Mouse (Mus musculus) ES-CJ7 (cell line): ENCODE measurements around the gene D5Ertd577e.
"Not testable (repeated sequence)": the region's sequence is repeated elsewhere in the genome, so short reads cannot be mapped to it uniquely, and the experiment has no call there.

Source experiments
- DNase-seq: peaks from one replicate; pipeline ENCODE4 v3.0.0; 2011; ENCODE audit warnings: low read depth, low spot score

Gene D5Ertd577e

GRCm38 (mm10) chr5:95456506-95456905 is at the start of gene D5Ertd577e:
Gene D5Ertd577e, plus strand, starts transcription at chr5:95456806.
- DNase-seq = not testable (repeated sequence)

DNA sequence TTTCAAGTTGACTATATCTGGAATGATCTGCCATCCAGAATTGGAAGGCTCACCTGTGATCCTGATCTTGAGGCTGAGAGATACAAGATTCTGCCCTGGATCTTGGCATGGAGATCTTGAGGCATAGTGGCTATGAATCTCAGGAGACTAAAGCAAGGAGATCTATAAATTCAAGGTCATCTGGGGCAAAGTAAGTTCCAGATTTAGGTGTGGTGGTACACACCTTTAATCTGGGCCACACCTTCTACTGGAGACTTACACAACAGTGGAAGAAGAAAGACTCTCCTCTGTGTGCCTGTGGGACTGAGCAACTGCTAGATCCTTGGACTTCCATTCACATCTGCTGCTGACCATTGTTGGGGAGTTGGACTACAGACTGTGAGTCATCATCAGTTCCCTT is 53.9 kb downstream of the D5Ertd577e start, which contains the start of gene Gm3286:
TSS of gene Gm3286 (plus strand) at position 301 of the 400 bp plus-strand sequence.
- not testable (repeated sequence) for DNase-seq
